Mouse (Mus musculus): Measurements from ENCODE around the gene Gpd2. TPM values are rescaled to one million over a fixed set of nuclear protein-coding genes. Genes with fewer than 3 reads are reported as not detected.

Gpd2 gene
- total and polyA plus RNA-seq, 2 experiments from 2014 or later: 31.1 to 33.0 TPM

DNA sequence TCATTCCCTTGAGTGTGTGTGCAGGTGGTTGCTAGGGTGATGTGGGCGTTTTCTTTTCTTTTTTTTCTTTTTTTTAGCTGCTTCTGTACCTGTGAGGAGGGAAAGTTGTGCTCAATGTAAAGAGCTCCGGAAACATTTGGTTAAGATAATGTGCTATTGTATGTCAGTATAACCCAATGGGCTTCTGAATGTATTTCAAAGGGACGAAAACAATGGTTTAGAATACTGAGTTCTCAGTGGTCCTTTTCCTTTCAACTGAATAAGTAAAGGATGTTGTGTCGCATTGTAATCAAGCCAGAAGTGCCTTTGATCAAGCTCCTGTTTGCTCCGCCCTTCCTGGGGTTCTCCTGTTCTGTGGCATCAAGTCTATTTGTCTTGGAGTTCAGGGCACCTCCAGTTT, 6.6 kb downstream of the Gpd2 start:
- H3K4me1 ChIP-seq (ENCODE audit: insufficient read depth, low read length): no peaks in the 10 kb centered on the region
- no peak overlapping the region for H3K9ac ChIP-seq (replicated peaks; ENCODE audit: low read length, poor library complexity, severe bottlenecking)
- H3K36me3 ChIP-seq (ENCODE audit: insufficient read depth, low read length): no peaks in the 10 kb centered on the region
- no peaks in the 10 kb centered on the region for H3K9me3 ChIP-seq (ENCODE audit: low read length)
- no peak overlapping the region for H3K4me3 ChIP-seq (ENCODE audit: low read depth, low read length)
- no peak for TF ChIP-seq CTCF (IDR thresholded peaks at IDR 0.05)
- no peak for DNase-seq (ENCODE audit: low spot score)
- no peak for ATAC-seq (ENCODE audit: low FRiP score)
- H3K27me3 ChIP-seq (ENCODE audit: insufficient read depth, low read length): no peaks in the 10 kb centered on the region
- H3K27ac ChIP-seq (ENCODE audit: low read depth, low read length): no peak overlapping the region
- H3K4me2 ChIP-seq (ENCODE audit: low read depth, low read length, poor library complexity, severe bottlenecking): no peak overlapping the region
- 65% methylated on average over 5 of the region's 5 CpGs for WGBS

DNA sequence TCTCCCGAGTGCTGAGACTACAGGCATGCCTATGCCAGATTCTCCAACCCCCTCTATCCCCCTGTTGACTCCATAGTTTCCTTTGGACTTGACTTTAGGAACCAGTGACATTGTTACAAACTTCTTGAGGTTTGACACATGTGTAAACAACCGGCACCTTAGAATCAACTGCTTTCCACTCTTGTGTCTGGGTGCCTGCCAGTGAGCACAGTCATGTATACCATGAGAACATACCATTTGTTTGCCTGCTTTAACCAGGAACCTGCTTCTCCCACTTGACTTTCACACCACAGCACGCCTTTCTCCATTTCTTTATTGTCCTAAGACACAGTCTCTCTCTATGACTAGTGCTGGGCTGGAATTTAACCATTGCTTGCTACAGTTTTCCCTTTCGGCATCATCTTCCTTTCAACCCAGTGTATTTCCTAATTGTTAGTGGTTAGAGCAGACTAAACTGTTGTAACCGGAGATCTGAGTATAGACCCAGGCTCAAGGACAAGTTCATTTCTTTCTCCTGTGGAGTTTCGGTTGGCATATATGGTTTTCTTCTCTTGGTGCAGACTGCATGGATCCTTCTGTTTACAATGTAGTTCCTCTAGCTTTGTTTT, 8.4 kb downstream of the Gpd2 start:
- TF ChIP-seq CTCF (IDR thresholded peaks at IDR 0.05): no peak
- DNase-seq (ENCODE audit: low spot score): no peak
- H3K4me2 ChIP-seq (ENCODE audit: low read depth, low read length, poor library complexity, severe bottlenecking): no peak overlapping the region
- H3K4me1 ChIP-seq (ENCODE audit: insufficient read depth, low read length): no peaks in the 10 kb centered on the region
- H3K27me3 ChIP-seq (ENCODE audit: insufficient read depth, low read length): no peaks in the 10 kb centered on the region
- no peak overlapping the region for H3K4me3 ChIP-seq (ENCODE audit: low read depth, low read length)
- H3K36me3 ChIP-seq (ENCODE audit: insufficient read depth, low read length): no peaks in the 10 kb centered on the region
- no peak for ATAC-seq (ENCODE audit: low FRiP score)
- WGBS: 93% methylated on average over 6 of the region's 6 CpGs
- no peak overlapping the region for H3K9ac ChIP-seq (replicated peaks; ENCODE audit: low read length, poor library complexity, severe bottlenecking)
- H3K27ac ChIP-seq (ENCODE audit: low read depth, low read length): no peak overlapping the region
- no peaks in the 10 kb centered on the region for H3K9me3 ChIP-seq (ENCODE audit: low read length)

GRCm38 (mm10) chr2:57250113-57250512, 12.7 kb downstream of the Gpd2 start:
- ATAC-seq (ENCODE audit: low FRiP score): no peak
- 90% methylated on average over 3 of the region's 3 CpGs for WGBS

DNA sequence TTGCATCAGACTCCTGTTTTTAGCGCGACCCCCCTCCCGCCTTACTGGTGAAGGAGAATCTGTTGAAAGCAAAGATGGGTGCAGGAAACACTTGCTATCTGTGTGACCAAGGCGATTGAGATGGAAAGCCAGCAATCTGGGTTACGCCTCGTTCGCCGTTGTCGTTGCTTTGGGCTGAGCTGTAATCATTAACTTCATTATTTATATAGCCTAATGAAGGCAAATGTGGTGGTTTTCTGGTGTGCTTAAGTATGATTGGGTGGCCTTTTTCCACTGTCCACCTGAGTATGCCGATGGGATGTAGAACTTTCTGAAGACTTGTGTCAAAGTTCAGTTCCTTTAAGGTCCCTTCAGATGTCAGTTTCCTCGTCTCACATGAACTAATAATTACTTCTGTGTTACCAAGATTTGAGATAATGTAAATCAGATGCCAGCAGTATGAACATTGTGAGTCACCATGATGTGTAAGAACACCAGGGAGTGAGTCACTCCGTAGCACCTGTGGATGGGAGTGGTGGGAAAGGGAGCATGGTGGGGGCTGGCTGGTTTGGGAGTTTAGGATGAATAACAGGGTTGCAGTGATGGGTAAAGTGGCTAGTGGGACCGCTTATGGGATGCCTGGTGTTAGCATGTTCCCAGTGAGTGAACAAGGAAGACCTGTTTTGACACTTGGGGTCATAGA, 14.3 kb downstream of the Gpd2 start:
- WGBS: 95% methylated on average over 13 of the region's 13 CpGs
- no peak overlapping the region for H3K4me2 ChIP-seq (ENCODE audit: low read depth, low read length, poor library complexity, severe bottlenecking)
- no peak overlapping the region for H3K27ac ChIP-seq (ENCODE audit: low read depth, low read length)
- no peak for TF ChIP-seq CTCF (IDR thresholded peaks at IDR 0.05)
- H3K27me3 ChIP-seq (ENCODE audit: insufficient read depth, low read length): no peaks in the 10 kb centered on the region
- ATAC-seq (ENCODE audit: low FRiP score) (no peak), DNase-seq (ENCODE audit: low spot score) (no peak)
- no peaks in the 10 kb centered on the region for H3K9me3 ChIP-seq (ENCODE audit: low read length)
- H3K4me1 ChIP-seq (ENCODE audit: insufficient read depth, low read length): no peaks in the 10 kb centered on the region
- H3K9ac ChIP-seq (replicated peaks; ENCODE audit: low read length, poor library complexity, severe bottlenecking): no peak overlapping the region
- H3K4me3 ChIP-seq (ENCODE audit: low read depth, low read length): no peak overlapping the region
- no peaks in the 10 kb centered on the region for H3K36me3 ChIP-seq (ENCODE audit: insufficient read depth, low read length)

More at GRCm38 (mm10) chr2:57250113-57250512, 12.7 kb downstream of the Gpd2 start:
- Histone ChIP-seq H3K4me1 (ENCODE audit: insufficient read depth, low read length) (no peaks in the 10 kb centered on the region), H3K27ac (ENCODE audit: low read depth, low read length) (no peak overlapping the region), H3K4me2 (ENCODE audit: low read depth, low read length, poor library complexity, severe bottlenecking) (no peak overlapping the region), H3K4me3 (ENCODE audit: low read depth, low read length) (no peak overlapping the region), H3K9me3 (ENCODE audit: low read length) (no peaks in the 10 kb centered on the region), H3K36me3 (ENCODE audit: insufficient read depth, low read length) (no peaks in the 10 kb centered on the region), H3K9ac (replicated peaks; ENCODE audit: low read length, poor library complexity, severe bottlenecking) (no peak overlapping the region), H3K27me3 (ENCODE audit: insufficient read depth, low read length) (no peaks in the 10 kb centered on the region)
- TF ChIP-seq CTCF (IDR thresholded peaks at IDR 0.05): no peak
- no peak for DNase-seq (ENCODE audit: low spot score)

DNA sequence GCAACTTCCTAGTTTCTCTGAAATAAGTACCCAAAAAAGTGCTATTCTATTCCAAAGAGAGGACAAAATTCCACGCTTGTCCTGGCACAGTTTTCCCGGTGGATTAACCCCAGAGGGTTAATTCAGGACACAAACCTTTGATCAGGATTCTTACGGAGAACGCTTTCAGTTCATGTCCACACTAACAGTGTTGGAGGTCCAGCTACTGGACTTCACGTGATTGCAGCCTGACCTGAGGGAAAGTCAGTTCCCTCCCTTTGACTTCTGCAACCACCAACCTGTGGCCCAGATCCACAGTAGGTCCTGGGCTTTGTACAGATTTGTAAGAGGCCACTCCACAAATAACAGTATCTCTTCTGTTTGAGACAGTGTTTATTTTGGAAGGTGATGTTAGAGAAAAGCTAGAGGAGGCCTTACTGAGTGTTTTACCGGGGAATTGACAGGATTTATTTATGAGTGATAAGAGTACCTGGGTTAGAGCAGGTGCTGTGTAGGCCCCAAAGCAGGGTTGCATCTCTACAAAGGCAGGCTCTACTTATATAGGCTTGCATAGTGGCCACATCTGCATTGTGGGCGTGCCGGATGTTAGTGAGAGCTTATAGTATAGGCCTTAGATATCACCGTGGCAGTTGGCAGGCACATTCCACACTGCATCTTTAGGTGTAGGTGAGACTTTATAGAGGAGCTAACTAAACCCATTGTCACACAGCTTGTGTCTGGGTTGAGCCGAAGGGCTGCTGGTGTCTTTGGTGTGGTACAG, 15.3 kb downstream of the Gpd2 start:
- ATAC-seq (ENCODE audit: low FRiP score): no peak
- TF ChIP-seq CTCF (IDR thresholded peaks at IDR 0.05): no peak
- Histone ChIP-seq H3K27me3 (ENCODE audit: insufficient read depth, low read length) (no peaks in the 10 kb centered on the region), H3K4me2 (ENCODE audit: low read depth, low read length, poor library complexity, severe bottlenecking) (no peak overlapping the region), H3K27ac (ENCODE audit: low read depth, low read length) (no peak overlapping the region), H3K4me3 (ENCODE audit: low read depth, low read length) (no peak overlapping the region), H3K9ac (replicated peaks; ENCODE audit: low read length, poor library complexity, severe bottlenecking) (no peak overlapping the region), H3K4me1 (ENCODE audit: insufficient read depth, low read length) (no peaks in the 10 kb centered on the region), H3K9me3 (ENCODE audit: low read length) (no peaks in the 10 kb centered on the region), H3K36me3 (ENCODE audit: insufficient read depth, low read length) (no peaks in the 10 kb centered on the region)
- no peak for DNase-seq (ENCODE audit: low spot score)
- 65% methylated on average over 10 of the region's 10 CpGs for WGBS

DNA sequence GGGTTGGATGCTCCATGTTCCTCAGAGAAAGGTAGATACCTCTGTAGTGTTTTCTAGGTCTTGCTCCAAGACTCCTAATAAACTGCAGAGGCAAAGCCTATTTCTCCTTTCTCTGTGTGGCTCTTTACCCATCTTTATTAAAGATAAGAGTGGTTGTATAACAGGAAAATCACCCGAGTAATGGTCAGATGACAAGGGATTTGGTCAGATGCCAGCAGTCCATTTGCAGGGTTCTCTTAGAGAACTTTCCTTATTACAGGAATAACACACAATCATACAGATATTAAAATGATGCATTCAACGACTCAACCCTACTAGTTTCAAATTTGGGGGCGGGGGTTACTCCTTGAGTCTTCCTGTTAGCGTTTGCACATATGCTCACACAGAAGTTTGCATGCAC, 16.8 kb downstream of the Gpd2 start:
- ATAC-seq (ENCODE audit: low FRiP score) (no peak), DNase-seq (ENCODE audit: low spot score) (no peak)
- no peak for TF ChIP-seq CTCF (IDR thresholded peaks at IDR 0.05)
- 92% methylated on average over 4 of the region's 4 CpGs for WGBS
- no peaks in the 10 kb centered on the region for H3K27me3 ChIP-seq (ENCODE audit: insufficient read depth, low read length)
- no peak overlapping the region for H3K9ac ChIP-seq (replicated peaks; ENCODE audit: low read length, poor library complexity, severe bottlenecking)
- no peak overlapping the region for H3K27ac ChIP-seq (ENCODE audit: low read depth, low read length)
- no peaks in the 10 kb centered on the region for H3K9me3 ChIP-seq (ENCODE audit: low read length)
- no peak overlapping the region for H3K4me2 ChIP-seq (ENCODE audit: low read depth, low read length, poor library complexity, severe bottlenecking)
- H3K4me1 ChIP-seq (ENCODE audit: insufficient read depth, low read length): no peaks in the 10 kb centered on the region
- no peak overlapping the region for H3K4me3 ChIP-seq (ENCODE audit: low read depth, low read length)
- H3K36me3 ChIP-seq (ENCODE audit: insufficient read depth, low read length): no peaks in the 10 kb centered on the region
